Mouse (Mus musculus): ENCODE measurements around the gene Lrrtm3. TPM values are rescaled to one million over a fixed set of nuclear protein-coding genes. Genes with fewer than 3 reads are reported as not detected.

The Lrrtm3 gene
- 23.8 and 25.0 TPM in 2 replicates for polyA plus RNA-seq (2015; fragmentation: Nextera tagmentation; extraction: Ambion mirVana)

GRCm38 (mm10) chr10:64089680-64090460 is at the start of gene Lrrtm3:
Lrrtm3 (minus strand) TSS chr10:64090277.
- Histone ChIP-seq H3K4me1 (peaks cover 40% of the 10 kb centered on the region), H3K27me3 (peaks cover 7% of the 10 kb centered on the region; the same call in 1 of the 2 replicates), H3K9ac (replicated peaks) (peak within 1 kb of the TSS; percentile 62), H3K4me3 (peak within 1 kb of the TSS; percentile 53), H3K27ac (replicated peaks) (peak within 1 kb of the TSS; percentile 52; the same call in 1 of the 2 replicates), H3K36me3 (no peaks in the 10 kb centered on the region), H3K9me3 (no peaks in the 10 kb centered on the region), H3K4me2 (replicated peaks) (peak within 1 kb of the TSS; percentile 88)
- WGBS = under 1% methylated on average over 22 of the region's 22 CpGs
- peak; percentile 95 for ATAC-seq (replicated peaks)

- no peaks in the 10 kb centered on the region for H3K36me3 ChIP-seq
- no peaks in the 10 kb centered on the region for H3K27me3 ChIP-seq
- H3K9me3 ChIP-seq = no peaks in the 10 kb centered on the region
- no peak overlapping the region for H3K27ac ChIP-seq (replicated peaks)
- no peak overlapping the region; the same call in 1 of the 2 replicates for H3K9ac ChIP-seq (replicated peaks)
- no peak overlapping the region; the same call in 1 of the 2 replicates for H3K4me2 ChIP-seq (replicated peaks)
- WGBS = 14% methylated on average over 7 of the region's 7 CpGs
- no peak for ATAC-seq (replicated peaks)
- no peak overlapping the region for H3K4me3 ChIP-seq
- H3K4me1 ChIP-seq = peaks cover 11% of the 10 kb centered on the region; the same call in 1 of the 2 replicates
Observed at GRCm38 (mm10) chr10:64135481-64135880, 45.4 kb upstream of the Lrrtm3 start.

GRCm38 (mm10) chr10:64133461-64133860 is 43.4 kb upstream of the Lrrtm3 start:
- ATAC-seq (replicated peaks) = no peak
- Histone ChIP-seq H3K4me2 (replicated peaks) (no peak overlapping the region), H3K36me3 (no peaks in the 10 kb centered on the region), H3K27me3 (no peaks in the 10 kb centered on the region), H3K4me3 (no peak overlapping the region), H3K9me3 (no peaks in the 10 kb centered on the region), H3K4me1 (peaks cover 14% of the 10 kb centered on the region; the same call in 1 of the 2 replicates), H3K9ac (replicated peaks) (no peak overlapping the region), H3K27ac (replicated peaks) (no peak overlapping the region)
- 83% methylated on average over 3 of the region's 3 CpGs for WGBS

GRCm38 (mm10) chr10:64130397-64131150 is 40.5 kb upstream of the Lrrtm3 start:
- Histone ChIP-seq H3K4me2 (replicated peaks) (no peak overlapping the region), H3K27ac (replicated peaks) (no peak overlapping the region), H3K4me3 (no peak overlapping the region), H3K9ac (replicated peaks) (no peak overlapping the region), H3K36me3 (no peaks in the 10 kb centered on the region), H3K4me1 (peaks cover 11% of the 10 kb centered on the region; the same call in 1 of the 2 replicates), H3K27me3 (no peaks in the 10 kb centered on the region), H3K9me3 (no peaks in the 10 kb centered on the region)
- 42% methylated on average over 15 of the region's 15 CpGs for WGBS
- peak; percentile 93 for ATAC-seq (replicated peaks)

- WGBS = 80% methylated on average over 3 of the region's 3 CpGs
- no peak for ATAC-seq (replicated peaks)
- no peak overlapping the region for H3K4me3 ChIP-seq
Observed at GRCm38 (mm10) chr10:64118833-64119232, 28.8 kb upstream of the Lrrtm3 start.

GRCm38 (mm10) chr10:64115246-64115645 is 25.2 kb upstream of the Lrrtm3 start:
- no peak for ATAC-seq (replicated peaks)
- no peak overlapping the region for H3K4me3 ChIP-seq

More at GRCm38 (mm10) chr10:64118833-64119232, 28.8 kb upstream of the Lrrtm3 start:
- H3K4me2 ChIP-seq (replicated peaks) = no peak overlapping the region
- H3K9ac ChIP-seq (replicated peaks) = no peak overlapping the region
- no peaks in the 10 kb centered on the region for H3K9me3 ChIP-seq
- no peaks in the 10 kb centered on the region for H3K27me3 ChIP-seq
- H3K4me1 ChIP-seq = no peaks in the 10 kb centered on the region
- H3K27ac ChIP-seq (replicated peaks) = no peak overlapping the region
- H3K36me3 ChIP-seq = no peaks in the 10 kb centered on the region

GRCm38 (mm10) chr10:64096532-64096931 is 6.5 kb upstream of the Lrrtm3 start:
- Histone ChIP-seq H3K27me3 (no peaks in the 10 kb centered on the region), H3K9me3 (no peaks in the 10 kb centered on the region), H3K4me1 (no peaks in the 10 kb centered on the region), H3K9ac (replicated peaks) (no peak overlapping the region), H3K27ac (replicated peaks) (no peak overlapping the region), H3K4me3 (no peak overlapping the region), H3K36me3 (no peaks in the 10 kb centered on the region), H3K4me2 (replicated peaks) (no peak overlapping the region)
- ATAC-seq (replicated peaks) = no peak
- 94% methylated on average over 1 of the region's 1 CpGs for WGBS

More at GRCm38 (mm10) chr10:64115246-64115645, 25.2 kb upstream of the Lrrtm3 start:
- Histone ChIP-seq H3K9ac (replicated peaks) (no peak overlapping the region), H3K9me3 (no peaks in the 10 kb centered on the region), H3K4me2 (replicated peaks) (no peak overlapping the region), H3K27ac (replicated peaks) (no peak overlapping the region), H3K4me1 (no peaks in the 10 kb centered on the region), H3K27me3 (no peaks in the 10 kb centered on the region), H3K36me3 (no peaks in the 10 kb centered on the region)
- WGBS = 97% methylated on average over 11 of the region's 11 CpGs

GRCm38 (mm10) chr10:64088774-64089460 is 1.2 kb downstream of the Lrrtm3 start:
- H3K27ac ChIP-seq (replicated peaks) = no peak overlapping the region
- WGBS = 28% methylated on average over 19 of the region's 19 CpGs
- H3K9me3 ChIP-seq = no peaks in the 10 kb centered on the region
- peaks cover 44% of the 10 kb centered on the region for H3K4me1 ChIP-seq
- ATAC-seq (replicated peaks) = no peak
- H3K9ac ChIP-seq (replicated peaks) = peak overlapping the region; percentile 14; the same call in 1 of the 2 replicates
- peaks cover 7% of the 10 kb centered on the region; the same call in 1 of the 2 replicates for H3K27me3 ChIP-seq
- H3K4me3 ChIP-seq = peak overlapping the region; percentile 53
- H3K36me3 ChIP-seq = no peaks in the 10 kb centered on the region
- peak overlapping the region; percentile 88 for H3K4me2 ChIP-seq (replicated peaks)

GRCm38 (mm10) chr10:64087936-64088773 is 1.9 kb downstream of the Lrrtm3 start:
- peak overlapping the region; percentile 42 for H3K27ac ChIP-seq (replicated peaks)

GRCm38 (mm10) chr10:64087521-64087920 is 2.6 kb downstream of the Lrrtm3 start:
- 0 out of 2 replicates have a peak, but pooled peaks have one; percentile 8 for ATAC-seq (replicated peaks)
- WGBS = 0% methylated on average over 12 of the region's 12 CpGs
- no peaks in the 10 kb centered on the region for H3K9me3 ChIP-seq
- H3K4me1 ChIP-seq = peaks cover 47% of the 10 kb centered on the region
- no peaks in the 10 kb centered on the region for H3K36me3 ChIP-seq
- H3K27ac ChIP-seq (replicated peaks) = peak overlapping the region; percentile 42; the same call in 1 of the 2 replicates
- peak overlapping the region; percentile 53 for H3K4me3 ChIP-seq
- H3K4me2 ChIP-seq (replicated peaks) = peak overlapping the region; percentile 88
- H3K27me3 ChIP-seq = peaks cover 7% of the 10 kb centered on the region; the same call in 1 of the 2 replicates
- H3K9ac ChIP-seq (replicated peaks) = peak overlapping the region; percentile 66

More at GRCm38 (mm10) chr10:64087936-64088773, 1.9 kb downstream of the Lrrtm3 start:
- H3K4me2 ChIP-seq (replicated peaks) = peak overlapping the region; percentile 88
- H3K27me3 ChIP-seq = peaks cover 7% of the 10 kb centered on the region; the same call in 1 of the 2 replicates
- H3K9ac ChIP-seq (replicated peaks) = peak overlapping the region; percentile 66
- WGBS = 4% methylated on average over 26 of the region's 26 CpGs
- H3K4me1 ChIP-seq = peaks cover 45% of the 10 kb centered on the region
- H3K4me3 ChIP-seq = peak overlapping the region; percentile 53
- 0 out of 2 replicates have a peak, but pooled peaks have one; percentile 11 for ATAC-seq (replicated peaks)
- no peaks in the 10 kb centered on the region for H3K36me3 ChIP-seq
- H3K9me3 ChIP-seq = no peaks in the 10 kb centered on the region
